Mouse (Mus musculus) liver, embryonic 14 days (tissue): ENCODE results near the gene Srd5a3. TPM values are rescaled to one million over a fixed set of nuclear protein-coding genes. Genes with fewer than 3 reads are reported as not detected.

Experiments used
- polyA plus RNA-seq: library from polyadenylated mRNA; depleted of rRNA; stranded (reverse); fragments of >200 nt; gene quantifications from 2 replicates; pipeline ENCODE4 v1.2.3, GENCODE M21; 2012; rRNA removed

The Srd5a3 gene
- polyA plus RNA-seq, result 8.7 and 9.3 TPM in 2 replicates

GRCm38 (mm10) chr5:76139808-76140729 lies at the start of gene Srd5a3:
Srd5a3 (plus strand) TSS chr5:76140271.

GRCm38 (mm10) chr5:76183750-76184261 lies 43.7 kb downstream of the Srd5a3 start, which contains the start of gene Tmem165:
Tmem165 (plus strand) TSS chr5:76183880.

Other genes with a start within 250 kb of the Srd5a3 start
- gene Kdr, start 161.8 kb upstream of the Srd5a3 start, polyA plus RNA-seq, result 4.1 and 4.4 TPM in 2 replicates
- gene Tmem165, start 43.6 kb downstream of the Srd5a3 start, polyA plus RNA-seq, result 22.7 and 25.4 TPM in 2 replicates
- gene Clock, start 164.5 kb downstream of the Srd5a3 start, polyA plus RNA-seq, result 1.6 and 1.7 TPM in 2 replicates
- gene Pdcl2, start 190.9 kb downstream of the Srd5a3 start, polyA plus RNA-seq, result not detected in 2 replicates
- not detected in 2 replicates for gene Nmu, start 223.5 kb downstream of the Srd5a3 start, polyA plus RNA-seq